Mouse (Mus musculus): ENCODE results near the gene Pdzd11. TPM values are rescaled to one million over a fixed set of nuclear protein-coding genes. Genes with fewer than 3 reads are reported as not detected.

The Pdzd11 gene
- polyA plus RNA-seq (2012; rRNA removed; ENCODE audit: low replicate concordance), result 10.2 and 17.8 TPM in 2 replicates

DNA sequence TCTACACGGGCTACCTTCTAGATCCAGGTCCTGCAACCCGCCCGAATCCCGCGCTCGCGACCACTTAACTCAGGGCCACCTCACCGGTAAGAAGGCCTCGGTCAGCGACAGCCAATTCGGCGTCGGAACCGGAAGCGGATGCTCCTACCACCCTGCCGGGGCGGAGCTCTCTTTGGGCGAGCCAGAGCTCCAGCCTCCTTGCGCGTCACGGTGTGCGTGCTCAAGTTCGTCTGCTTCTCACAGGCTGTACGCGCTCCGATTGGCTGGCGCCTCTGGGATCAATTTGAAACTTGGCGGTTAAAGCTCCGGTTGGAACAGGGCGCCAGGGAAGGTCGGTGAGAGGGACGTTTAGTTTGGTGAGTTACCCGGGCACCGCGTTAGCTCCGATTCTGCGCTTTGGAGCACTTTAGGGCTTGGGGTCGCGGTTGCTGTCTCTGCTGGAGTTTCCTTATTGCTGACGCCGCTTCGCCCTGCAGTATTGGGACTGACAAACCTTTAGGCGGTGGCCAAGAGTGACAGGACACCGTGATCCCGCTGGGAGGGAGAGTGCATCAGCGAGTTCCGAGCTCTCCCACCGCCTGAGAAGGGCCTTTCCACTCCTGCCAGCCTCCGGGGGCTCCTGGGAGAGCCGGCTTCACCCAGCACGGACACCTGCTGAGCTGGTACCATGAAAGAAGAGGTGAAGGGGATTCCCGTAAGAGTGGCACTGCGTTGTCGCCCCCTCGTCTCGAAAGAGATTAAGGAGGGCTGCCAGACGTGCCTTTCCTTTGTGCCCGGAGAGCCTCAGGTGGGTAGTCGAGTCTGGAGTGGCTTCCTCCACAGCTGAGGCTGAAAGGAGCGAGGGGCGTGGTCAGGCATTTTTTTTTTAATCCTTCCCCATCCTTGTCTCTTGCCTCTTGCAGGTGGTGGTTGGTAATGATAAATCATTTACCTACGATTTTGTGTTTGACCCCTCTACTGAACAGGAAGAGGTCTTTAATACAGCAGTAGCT lies at the start of gene Pdzd11:
Gene Pdzd11 (minus strand): TSS at position 767 of the 992 bp plus-strand sequence.

GRCm38 (mm10) chrX:100625546-100625801 lies 894 bp downstream of the Pdzd11 start, which contains the start of gene Kif4:
Gene Kif4 (plus strand): TSS chrX:100625737.

GRCm38 (mm10) chrX:100605314-100605713 lies 21.1 kb downstream of the Pdzd11 start, which contains the start of gene Arr3:
Gene Arr3 (plus strand): TSS chrX:100605497.

GRCm38 (mm10) chrX:100594791-100595190 lies 31.6 kb downstream of the Pdzd11 start, which contains the start of gene P2ry4:
Gene P2ry4 (minus strand): TSS chrX:100594869.

Other genes with a start within 250 kb of the Pdzd11 start
- not detected in 2 replicates for gene Otud6a, start 197.6 kb downstream of the Pdzd11 start, polyA plus RNA-seq (2012; rRNA removed; ENCODE audit: low replicate concordance)
- 0.56 and 1.7 TPM in 2 replicates for gene Awat2, start 183.9 kb downstream of the Pdzd11 start, polyA plus RNA-seq (2012; rRNA removed; ENCODE audit: low replicate concordance)
- 12.5 and 29.6 TPM in 2 replicates for gene Igbp1, start 132.3 kb downstream of the Pdzd11 start, polyA plus RNA-seq (2012; rRNA removed; ENCODE audit: low replicate concordance)
- 0.47 TPM in 1 of 2 replicates, not detected in the other for gene Dgat2l6, start 101.7 kb downstream of the Pdzd11 start, polyA plus RNA-seq (2012; rRNA removed; ENCODE audit: low replicate concordance)
- gene Awat1, start 54.3 kb downstream of the Pdzd11 start, polyA plus RNA-seq (2012; rRNA removed; ENCODE audit: low replicate concordance), result 2.7 TPM in 1 of 2 replicates, not detected in the other
- 0.08 and 0.27 TPM in 2 replicates for gene P2ry4, start 31.7 kb downstream of the Pdzd11 start, polyA plus RNA-seq (2012; rRNA removed; ENCODE audit: low replicate concordance)
- not detected in 2 replicates for gene Arr3, start 21.1 kb downstream of the Pdzd11 start, polyA plus RNA-seq (2012; rRNA removed; ENCODE audit: low replicate concordance)
- 0.17 and 0.37 TPM in 2 replicates for gene Kif4, start 831 bp downstream of the Pdzd11 start, polyA plus RNA-seq (2012; rRNA removed; ENCODE audit: low replicate concordance)
- gene Gdpd2, start 103.3 kb upstream of the Pdzd11 start, polyA plus RNA-seq (2012; rRNA removed; ENCODE audit: low replicate concordance), result 1.2 and 4.5 TPM in 2 replicates
- 5.3 and 8.4 TPM in 2 replicates for gene Dlg3, start 141.2 kb upstream of the Pdzd11 start, polyA plus RNA-seq (2012; rRNA removed; ENCODE audit: low replicate concordance)